8 mouse cellular contexts compared by ENCODE assay signal in the genomic region with DNA sequence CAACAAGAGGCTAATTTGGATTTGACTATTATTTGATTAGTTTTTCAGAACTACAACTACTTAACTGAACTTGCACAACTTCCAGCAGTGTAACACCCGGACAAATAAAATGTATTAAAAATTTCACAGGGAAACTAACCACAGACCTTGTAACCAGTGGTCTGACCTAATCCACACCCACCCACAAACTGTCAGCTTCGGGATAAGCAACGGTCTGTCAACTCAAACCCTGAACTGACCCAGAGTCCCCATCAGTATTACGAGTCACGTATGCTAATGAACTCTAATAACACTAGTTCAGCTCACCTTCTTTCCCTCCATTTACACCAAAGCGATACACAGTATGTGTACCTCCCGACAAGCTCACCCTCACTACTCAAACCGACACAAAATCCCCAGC. TPM values are rescaled to one million over a fixed set of nuclear protein-coding genes. Genes with fewer than 3 reads are reported as not detected.
DNase-seq lines count a peak whose midpoint lies in the region; ATAC-seq and TF ChIP-seq lines count a peak whose summit lies in the region.

No protein-coding gene starts in this region.

- no peak for TF ChIP-seq CTCF in layer of hippocampus, adult 2 months (conservative IDR thresholded peaks at IDR 0.05)

- H3K9ac ChIP-seq in embryonic facial prominence, embryonic 12.5 days, result peak overlapping the region; percentile 93
- peak overlapping the region; percentile 82 for H3K9ac ChIP-seq in intestine, embryonic 16.5 days (ENCODE audit: low read depth, low read length)

- no peaks in the 10 kb centered on the region for H3K9me3 ChIP-seq in embryonic facial prominence, embryonic 12.5 days
- H3K9me3 ChIP-seq in intestine, embryonic 16.5 days (ENCODE audit: control insufficient read depth, low read length), result no peaks in the 10 kb centered on the region

- H3K4me2 ChIP-seq in embryonic facial prominence, embryonic 12.5 days (replicated peaks), result peak overlapping the region; percentile 75
- H3K4me2 ChIP-seq in intestine, embryonic 16.5 days (ENCODE audit: low read depth, low read length), result peak overlapping the region; percentile 81

- DNase-seq in layer of hippocampus, adult 2 months (ENCODE audit: low spot score in 2 of 2), result no peak
- DNase-seq in layer of hippocampus, postnatal 36 days, result no peak
- peak; percentile 16 for DNase-seq in naive thymus-derived CD4-positive, alpha-beta T cell, adult 2 months (ENCODE audit: low read depth)
- DNase-seq in layer of hippocampus, adult 11-12 months (ENCODE audit: low spot score), result no peak
- no peak for DNase-seq in layer of hippocampus, postnatal 14 days (ENCODE audit: low spot score in 2 of 2)
- DNase-seq in thymus, postnatal 14 days, result no peak

- peaks cover 20% of the 10 kb centered on the region for H3K4me1 ChIP-seq in embryonic facial prominence, embryonic 12.5 days
- H3K4me1 ChIP-seq in intestine, embryonic 16.5 days (ENCODE audit: control insufficient read depth, insufficient read depth, low read length), result peaks cover 15% of the 10 kb centered on the region

- no peaks in the 10 kb centered on the region for H3K27me3 ChIP-seq in embryonic facial prominence, embryonic 12.5 days
- no peaks in the 10 kb centered on the region for H3K27me3 ChIP-seq in intestine, embryonic 16.5 days (replicated peaks; ENCODE audit: control insufficient read depth, insufficient read depth, low read length)

- H3K27ac ChIP-seq in layer of hippocampus, adult 2 months, result peak overlapping the region; percentile 100
- H3K27ac ChIP-seq in embryonic facial prominence, embryonic 12.5 days, result peak overlapping the region; percentile 96
- peak overlapping the region; percentile 91; the same call in 1 of the 2 replicates for H3K27ac ChIP-seq in intestine, embryonic 16.5 days (ENCODE audit: low read length)

- ATAC-seq in embryonic facial prominence, embryonic 12.5 days (ENCODE audit: insufficient number of reproducible peaks, insufficient read depth, low FRiP score, low TSS enrichment), result no peak
- no peak for ATAC-seq in intestine, embryonic 16.5 days

- H3K4me3 ChIP-seq in layer of hippocampus, adult 2 months, result peak overlapping the region; percentile 73
- peak overlapping the region; percentile 84 for H3K4me3 ChIP-seq in embryonic facial prominence, embryonic 12.5 days
- H3K4me3 ChIP-seq in intestine, embryonic 16.5 days (ENCODE audit: low read length), result peak overlapping the region; percentile 64

- WGBS in embryonic facial prominence, embryonic 12.5 days, result 14% methylated on average over 8 of the region's 8 CpGs
- 9% methylated on average over 8 of the region's 8 CpGs for WGBS in intestine, embryonic 16.5 days

- H3K36me3 ChIP-seq in embryonic facial prominence, embryonic 12.5 days, result peaks cover 28% of the 10 kb centered on the region
- H3K36me3 ChIP-seq in intestine, embryonic 16.5 days (ENCODE audit: control insufficient read depth, insufficient read depth, low read length), result peaks cover under 1% of the 10 kb centered on the region

RNA-seq across cellular contexts. Expression of gene 1700123O20Rik, which starts 0.5 kb away (rescaled TPM):
- total RNA-seq in layer of hippocampus, adult 2 months (2021), result 10 to 100 TPM; 20.8 to 22.1 TPM
- 10 to 100 TPM; 24.0 to 26.3 TPM for total RNA-seq in layer of hippocampus, postnatal 36 days (2021)
- polyA plus RNA-seq in embryonic facial prominence, embryonic 12.5 days (2016; fragmentation: Nextera tagmentation; extraction: Ambion mirVana), result 94.4 and 106 TPM in 2 replicates
- 82.0 and 90.2 TPM in 2 replicates for polyA plus RNA-seq in intestine, embryonic 16.5 days (2015; fragmentation: Nextera tagmentation; extraction: Ambion mirVana)
- 10 to 100 TPM; 25.8 to 27.8 TPM for total RNA-seq in layer of hippocampus, postnatal 14 days (2021)

RNA-seq across cellular contexts. Expression of gene Acin1, which starts 1.3 kb away (rescaled TPM):
- total RNA-seq in layer of hippocampus, adult 2 months (2021), result 100 to 1,000 TPM; 223 to 242 TPM
- 100 to 1,000 TPM; 210 to 242 TPM for total RNA-seq in layer of hippocampus, postnatal 36 days (2021)
- polyA plus RNA-seq in embryonic facial prominence, embryonic 12.5 days (2016; fragmentation: Nextera tagmentation; extraction: Ambion mirVana), result 150 and 157 TPM in 2 replicates
- 78.7 and 82.6 TPM in 2 replicates for polyA plus RNA-seq in intestine, embryonic 16.5 days (2015; fragmentation: Nextera tagmentation; extraction: Ambion mirVana)
- total RNA-seq in layer of hippocampus, postnatal 14 days (2021), result 100 to 1,000 TPM; 210 to 221 TPM

RNA-seq across cellular contexts. Expression of gene Gm29776, which starts 13.2 kb away (rescaled TPM):
- not detected for total RNA-seq in layer of hippocampus, adult 2 months (2021)
- not detected for total RNA-seq in layer of hippocampus, postnatal 36 days (2021)
- polyA plus RNA-seq in embryonic facial prominence, embryonic 12.5 days (2016; fragmentation: Nextera tagmentation; extraction: Ambion mirVana), result 0.09 and 0.19 TPM in 2 replicates
- polyA plus RNA-seq in intestine, embryonic 16.5 days (2015; fragmentation: Nextera tagmentation; extraction: Ambion mirVana), result 0.07 and 0.15 TPM in 2 replicates
- total RNA-seq in layer of hippocampus, postnatal 14 days (2021), result under 1 TPM in 1 of 2 experiments, not detected in 1; 0.21 TPM

RNA-seq across cellular contexts. Expression of gene Cebpe, which starts 26.5 kb away (rescaled TPM):
- total RNA-seq in layer of hippocampus, adult 2 months (2021), result not detected
- not detected for total RNA-seq in layer of hippocampus, postnatal 36 days (2021)
- polyA plus RNA-seq in embryonic facial prominence, embryonic 12.5 days (2016; fragmentation: Nextera tagmentation; extraction: Ambion mirVana), result 0.42 TPM in 1 of 2 replicates, not detected in the other
- polyA plus RNA-seq in intestine, embryonic 16.5 days (2015; fragmentation: Nextera tagmentation; extraction: Ambion mirVana), result 0.28 TPM in 1 of 2 replicates, not detected in the other
- total RNA-seq in layer of hippocampus, postnatal 14 days (2021), result not detected

RNA-seq across cellular contexts. Expression of gene Cdh24, which starts 44.3 kb away (rescaled TPM):
- total RNA-seq in layer of hippocampus, adult 2 months (2021), result 10 to 100 TPM; 22.5 to 27.5 TPM
- total RNA-seq in layer of hippocampus, postnatal 36 days (2021), result 10 to 100 TPM; 23.6 to 24.5 TPM
- polyA plus RNA-seq in embryonic facial prominence, embryonic 12.5 days (2016; fragmentation: Nextera tagmentation; extraction: Ambion mirVana), result 10.8 and 11.9 TPM in 2 replicates
- 1.5 and 1.7 TPM in 2 replicates for polyA plus RNA-seq in intestine, embryonic 16.5 days (2015; fragmentation: Nextera tagmentation; extraction: Ambion mirVana)
- 10 to 100 TPM; 20.5 to 21.0 TPM for total RNA-seq in layer of hippocampus, postnatal 14 days (2021)
